Comparison of ENCODE assay signal across 9 mouse cellular contexts in genomic region chr4:138793276-138793675, GRCm38 (mm10). TPM values are rescaled to one million over a fixed set of nuclear protein-coding genes. Genes with fewer than 3 reads are reported as not detected.
DNase-seq lines count a peak whose midpoint lies in the region; TF ChIP-seq lines count a peak whose summit lies in the region.
"Had no signal": no experiment of that assay in that cellular context is flagged by ENCODE, and none has a peak within 500 bp of the region (broad histone marks: within the 10 kb centered on the region; RNA-seq: fewer than 3 reads in every experiment).

No protein-coding gene starts in this region.

- no peak overlapping the region for H3K4me3 ChIP-seq in gastrocnemius, adult 2 months

- intact Hi-C loops in gastrocnemius, adult 2 months (cut with DNase I), result loop anchor here (5.0 kb wide), 2 partner anchors 46 to 346 kb away; no protein-coding TSS in a partner anchor
- intact Hi-C loops in gastrocnemius, postnatal 36 days (cut with DNase I), result loop anchor here (2.0 kb wide), 1 partner anchor 44 kb away; no protein-coding TSS in a partner anchor

- peak; percentile 64 for DNase-seq in gastrocnemius, adult 2 months
- no peak for DNase-seq in gastrocnemius, postnatal 36 days
- DNase-seq in urinary bladder, postnatal 14 days (ENCODE audit: low spot score), result peak; percentile 39
- DNase-seq in urinary bladder, postnatal 10 days (ENCODE audit: low spot score), result no peak
- DNase-seq in frontal cortex, postnatal 10 days (ENCODE audit: low spot score in 2 of 2), result peak; percentile 48 to 70
- DNase-seq in layer of hippocampus, postnatal 14 days (ENCODE audit: low spot score in 2 of 2), result peak; percentile 58 to 74
- peak; percentile 54 for DNase-seq in retina, postnatal 7 days (ENCODE audit: low read depth, low spot score)
- DNase-seq in B cell, adult 2 months, result no peak

- H3K27ac ChIP-seq in gastrocnemius, adult 2 months, result peak overlapping the region; percentile 69; the same call in 1 of the 2 replicates

- TF ChIP-seq CTCF in gastrocnemius, adult 2 months (IDR thresholded peaks at IDR 0.05), result peak; percentile 57

RNA-seq across cellular contexts. Expression of gene Pla2g2d, which starts 17.7 kb away (rescaled TPM):
- under 1 TPM in 1 of 2 experiments, not detected in 1; 0.28 TPM for total RNA-seq in gastrocnemius, adult 2 months (2021)
- under 1 TPM; 0.20 to 0.27 TPM for total RNA-seq in gastrocnemius, postnatal 36 days (2021)
- under 1 TPM in 1 of 2 experiments, not detected in 1; 0.29 TPM for total RNA-seq in layer of hippocampus, postnatal 14 days (2021)
- total RNA-seq: MEL had no signal

RNA-seq across cellular contexts. Expression of gene Pla2g2f, which starts 35.9 kb away (rescaled TPM):
- total RNA-seq in gastrocnemius, adult 2 months (2021), result not detected
- not detected for total RNA-seq in gastrocnemius, postnatal 36 days (2021)
- under 1 TPM; 0.16 to 0.60 TPM for total RNA-seq in layer of hippocampus, postnatal 14 days (2021)
- total RNA-seq: MEL had no signal

RNA-seq across cellular contexts. Expression of gene Ubxn10, which starts 56.3 kb away (rescaled TPM):
- total RNA-seq in gastrocnemius, adult 2 months (2021), result under 1 TPM in 1 of 2 experiments, not detected in 1; 0.20 TPM
- total RNA-seq in gastrocnemius, postnatal 36 days (2021), result under 1 TPM; 0.10 to 0.12 TPM
- 1 to 10 TPM; 1.5 to 2.7 TPM for total RNA-seq in layer of hippocampus, postnatal 14 days (2021)
- total RNA-seq: MEL had no signal

Comparison
In these comparisons a context has a peak if more than half of its experiments do, and no peak if none do; other contexts are left out.
1. DNase-seq: peak in gastrocnemius, adult 2 months (single experiment), urinary bladder, postnatal 14 days (single experiment), frontal cortex, postnatal 10 days (2 of 2), layer of hippocampus, postnatal 14 days (2 of 2) and retina, postnatal 7 days (single experiment); none in gastrocnemius, postnatal 36 days (0 of 2), urinary bladder, postnatal 10 days (single experiment) and B cell, adult 2 months (0 of 2).